Mouse (Mus musculus) monocyte, adult 5-6 weeks (primary cell): ENCODE data around the gene Dyrk1a. TPM values are rescaled to one million over a fixed set of nuclear protein-coding genes. Genes with fewer than 3 reads are reported as not detected.

ENCODE experiments used
- ATAC-seq: fragments of 153-309, 156-312 bp; replicated peaks from 2 replicates; pipeline ENCODE4 v1.8.0; 2017; ENCODE audit warnings: mild to moderate bottlenecking; ENCODE audit not compliant: low TSS enrichment, insufficient number of reproducible peaks, severe bottlenecking, poor library complexity, low FRiP score
- total RNA-seq: library from RNA; stranded (forward); fragments of 200-1000, 200-491, 200-594 nt; gene quantifications from 3 replicates; pipeline ENCODE4 v1.2.3, GENCODE M21; 2017

The Dyrk1a gene
- total RNA-seq, 1 experiment from 2014 or later: 95.1 TPM

GRCm38 (mm10) chr16:94586349-94586990, 16.7 kb downstream of the Dyrk1a start:
- ATAC-seq: no peak

GRCm38 (mm10) chr16:94587461-94587860, 17.7 kb downstream of the Dyrk1a start:
- ATAC-seq: no peak

- ATAC-seq: no peak
Observed at GRCm38 (mm10) chr16:94588171-94588570, 18.4 kb downstream of the Dyrk1a start.

- 0 out of 2 replicates have a peak, but pooled peaks have one; percentile 9 for ATAC-seq
Observed at GRCm38 (mm10) chr16:94588974-94589373, 19.2 kb downstream of the Dyrk1a start.

- ATAC-seq: no peak
Observed at GRCm38 (mm10) chr16:94589648-94590047, 19.8 kb downstream of the Dyrk1a start.

- no peak for ATAC-seq
Observed at GRCm38 (mm10) chr16:94590214-94590613, 20.4 kb downstream of the Dyrk1a start.

GRCm38 (mm10) chr16:94590977-94591376, 21.2 kb downstream of the Dyrk1a start:
- ATAC-seq: no peak

- no peak for ATAC-seq
Observed at GRCm38 (mm10) chr16:94591536-94591935, 21.7 kb downstream of the Dyrk1a start.

- no peak for ATAC-seq
Observed at GRCm38 (mm10) chr16:94596633-94597032, 26.8 kb downstream of the Dyrk1a start.

- no peak for ATAC-seq
Observed at GRCm38 (mm10) chr16:94597640-94598039, 27.8 kb downstream of the Dyrk1a start.

- ATAC-seq: no peak
Observed at GRCm38 (mm10) chr16:94599977-94600724, 30.3 kb downstream of the Dyrk1a start.

- no peak for ATAC-seq
Observed at GRCm38 (mm10) chr16:94601089-94601488, 31.3 kb downstream of the Dyrk1a start.

GRCm38 (mm10) chr16:94601540-94601953, 31.7 kb downstream of the Dyrk1a start:
- ATAC-seq: peak; percentile 85

- ATAC-seq: no peak
Observed at GRCm38 (mm10) chr16:94602188-94602587, 32.4 kb downstream of the Dyrk1a start.

GRCm38 (mm10) chr16:94602730-94603129, 32.9 kb downstream of the Dyrk1a start:
- no peak for ATAC-seq

GRCm38 (mm10) chr16:94606169-94606568, 36.4 kb downstream of the Dyrk1a start:
- ATAC-seq: no peak

- ATAC-seq: no peak; the same call in 1 of the 2 replicates
Observed at GRCm38 (mm10) chr16:94607468-94607867, 37.7 kb downstream of the Dyrk1a start.

GRCm38 (mm10) chr16:94608706-94609594, 39.1 kb downstream of the Dyrk1a start:
- 0 out of 2 replicates have a peak, but pooled peaks have one; percentile 47 for ATAC-seq

- ATAC-seq: no peak
Observed at GRCm38 (mm10) chr16:94612573-94612972, 42.8 kb downstream of the Dyrk1a start.
